Mouse (Mus musculus) C2C12 (cell line): Measurements from ENCODE around the gene Pdzd4.

Experiments used
- CTCF ChIP-seq: IDR thresholded peaks from one replicate; pipeline ENCODE4 v1.5.1; 2011; ENCODE audit not compliant: control insufficient read depth, insufficient read depth, insufficient read length
- USF1 ChIP-seq: IDR thresholded peaks from one replicate; pipeline ENCODE4 v1.6.1; 2011; ENCODE audit warnings: low read depth, mild to moderate bottlenecking, control low read depth, moderate library complexity

- TF ChIP-seq USF1: no peak
- no peak for TF ChIP-seq CTCF
Observed at GRCm38 (mm10) chrX:73797511-73797910, 27.3 kb downstream of the Pdzd4 start.
